Mouse (Mus musculus): ENCODE measurements at regions not wholly inside any gene's neighbourhood (a gene's known extent, or its start where the extent isn't known, plus 50 kb on each side); places are given as distances from the start of the nearest gene placed in this dataset.
"Not testable (repeated sequence)": the region's sequence is repeated elsewhere in the genome, so short reads cannot be mapped to it uniquely, and the experiment has no call there.

- no peak for TF ChIP-seq TAL1 (IDR thresholded peaks at IDR 0.05; ENCODE audit: low read length)
- TF ChIP-seq MXI1 (IDR thresholded peaks at IDR 0.05; ENCODE audit: low read depth, low read length): no peak
- TF ChIP-seq USF2 (IDR thresholded peaks at IDR 0.05; ENCODE audit: borderline replicate concordance in 1 of 2, insufficient read depth in 1 of 2, low read depth in 1 of 2, low read length in 2 of 2): no peak
- TF ChIP-seq TBP (IDR thresholded peaks at IDR 0.05; ENCODE audit: low read depth, low read length): no peak
- no peak for TF ChIP-seq POLR2AphosphoS5 (IDR thresholded peaks at IDR 0.05; ENCODE audit: borderline replicate concordance, low read depth, low read length)
- TF ChIP-seq MYB (IDR thresholded peaks at IDR 0.05; ENCODE audit: low read depth, low read length): no peak
- no peak for TF ChIP-seq E2F4 (IDR thresholded peaks at IDR 0.05; ENCODE audit: borderline replicate concordance, low read depth, low read length)
- TF ChIP-seq GATA1 (IDR thresholded peaks at IDR 0.05; ENCODE audit: low read depth, low read length): no peak
- no peak for TF ChIP-seq HCFC1 (IDR thresholded peaks at IDR 0.05; ENCODE audit: low read depth, low read length)
- TF ChIP-seq ZC3H11A (IDR thresholded peaks at IDR 0.05; ENCODE audit: low read depth, low read length): no peak
- TF ChIP-seq ZKSCAN1 (IDR thresholded peaks at IDR 0.05; ENCODE audit: low read depth, low read length): no peak
- no peak for TF ChIP-seq NRF1 (IDR thresholded peaks at IDR 0.05; ENCODE audit: insufficient read depth, low read depth, low read length, poor library complexity, severe bottlenecking)
- TF ChIP-seq SIN3A (IDR thresholded peaks at IDR 0.05; ENCODE audit: low read length): no peak
- no peak for TF ChIP-seq ETS1 (IDR thresholded peaks at IDR 0.05; ENCODE audit: low read depth, low read length)
- TF ChIP-seq CHD1 (IDR thresholded peaks at IDR 0.05; ENCODE audit: low read depth, low read length): no peak
- TF ChIP-seq MYC (IDR thresholded peaks at IDR 0.05; ENCODE audit: low read depth, low read length): no peak
- no peak for TF ChIP-seq RCOR1 (IDR thresholded peaks at IDR 0.05; ENCODE audit: low read depth, low read length)
- no peak for TF ChIP-seq CTCF (IDR thresholded peaks at IDR 0.05 in 2 of 3, conservative IDR thresholded peaks at IDR 0.05 in 1 of 3; ENCODE audit: control insufficient read depth in 1 of 3, insufficient read depth in 1 of 3, low read depth in 2 of 3, low read length in 3 of 3, poor library complexity in 1 of 3, severe bottlenecking in 1 of 3)
- Histone ChIP-seq H3K4me3 (ENCODE audit: control insufficient read depth in 1 of 2, insufficient read depth in 1 of 2, low read depth in 2 of 2, low read length in 2 of 2) (no peak overlapping the region), H3K79me2 (ENCODE audit: control insufficient read depth, insufficient read depth, low read length, poor library complexity) (no peaks in the 10 kb centered on the region), H3K36me3 (ENCODE audit: control insufficient read depth in 1 of 2, insufficient read depth in 2 of 2, low read length in 2 of 2) (no peaks in the 10 kb centered on the region), H3K4me1 (ENCODE audit: control insufficient read depth in 1 of 2, insufficient read depth in 2 of 2, low read length in 2 of 2) (no peaks in the 10 kb centered on the region), H3K27me3 (ENCODE audit: control insufficient read depth in 1 of 2, insufficient read depth in 2 of 2, low read length in 2 of 2) (no peaks in the 10 kb centered on the region), H3K9me3 (replicated peaks; ENCODE audit: insufficient read depth, low read length) (no peaks in the 10 kb centered on the region), H3K27ac (ENCODE audit: control insufficient read depth, low read depth, low read length) (no peak overlapping the region), H3K9ac (ENCODE audit: control insufficient read depth, low read depth, low read length, poor library complexity, severe bottlenecking) (no peak overlapping the region)
- no peak for DNase-seq (ENCODE audit: low read depth, low spot score)
Observed at GRCm38 (mm10) chr15:16909396-16909795, 180.8 kb downstream of the Cdh9 start.

GRCm38 (mm10) chr15:16909941-16910340 is 181.4 kb downstream of the Cdh9 start:
- not testable (repeated sequence) for H3K36me3 ChIP-seq (ENCODE audit: control insufficient read depth in 1 of 2, insufficient read depth in 2 of 2, low read length in 2 of 2); H3K9me3 ChIP-seq (replicated peaks; ENCODE audit: insufficient read depth, low read length); H3K79me2 ChIP-seq (ENCODE audit: control insufficient read depth, insufficient read depth, low read length, poor library complexity); H3K4me3 ChIP-seq (ENCODE audit: control insufficient read depth in 1 of 2, insufficient read depth in 1 of 2, low read depth in 2 of 2, low read length in 2 of 2); H3K27me3 ChIP-seq (ENCODE audit: control insufficient read depth in 1 of 2, insufficient read depth in 2 of 2, low read length in 2 of 2); DNase-seq (ENCODE audit: low read depth, low spot score); H3K27ac ChIP-seq (ENCODE audit: control insufficient read depth, low read depth, low read length); H3K4me1 ChIP-seq (ENCODE audit: control insufficient read depth in 1 of 2, insufficient read depth in 2 of 2, low read length in 2 of 2); H3K9ac ChIP-seq (ENCODE audit: control insufficient read depth, low read depth, low read length, poor library complexity, severe bottlenecking)
